ENCODE assay signal across 8 mouse cellular contexts in genomic region chr7:30095551-30096125, GRCm38 (mm10). TPM values are rescaled to one million over a fixed set of nuclear protein-coding genes. Genes with fewer than 3 reads are reported as not detected.
DNase-seq lines count a peak whose midpoint lies in the region; ATAC-seq and TF ChIP-seq lines count a peak whose summit lies in the region.

No protein-coding gene starts in this region.

- peaks cover 22% of the 10 kb centered on the region for H3K4me1 ChIP-seq in heart, embryonic 10.5 days
- H3K4me1 ChIP-seq in ES-E14 (ENCODE audit: control insufficient read depth in 2 of 2, insufficient read depth in 2 of 2, low read length in 2 of 2, poor library complexity in 1 of 2) = peaks cover 2 to 18% of the 10 kb centered on the region in 2 experiments; a peak in 2 of 4 replicates
- H3K4me1 ChIP-seq in forebrain, postnatal 0 days (ENCODE audit: insufficient read depth) = peaks cover 14% of the 10 kb centered on the region
- H3K4me1 ChIP-seq in liver, postnatal 0 days (ENCODE audit: insufficient read depth) = peaks cover 23% of the 10 kb centered on the region

- H3K4me3 ChIP-seq in heart, embryonic 10.5 days = peak overlapping the region; percentile 81
- H3K4me3 ChIP-seq in ES-E14 (ENCODE audit: insufficient read depth in 1 of 2, low read depth in 1 of 2, low read length in 2 of 2, poor library complexity in 1 of 2, severe bottlenecking in 1 of 2) = peak overlapping the region; percentile 77 to 82
- H3K4me3 ChIP-seq in forebrain, postnatal 0 days (ENCODE audit: low read depth, low read length) = peak overlapping the region; percentile 86
- H3K4me3 ChIP-seq in liver, postnatal 0 days (ENCODE audit: low read depth, low read length) = peak overlapping the region; percentile 69

- no peak for DNase-seq in heart, embryonic 10.5 days (ENCODE audit: low spot score)
- DNase-seq in heart, postnatal 14 days = no peak
- no peak for DNase-seq in ES-E14 (ENCODE audit: low read depth, low spot score)
- DNase-seq in forebrain, postnatal 0 days = peak; percentile 35
- DNase-seq in liver, postnatal 0 days = no peak
- no peak for DNase-seq in ovary, adult 18-20 months (ENCODE audit: low spot score)
- DNase-seq in left cerebral cortex, postnatal 14 days (ENCODE audit: low spot score in 2 of 2) = no peak

- intact Hi-C loops in heart, postnatal 14 days (cut with DNase I) = loop anchor here (5.0 kb wide), 1 partner anchor 72 kb away; the partner anchor contains the start of gene Zfp146
- intact Hi-C loops in left cerebral cortex, postnatal 14 days (cut with DNase I) = no loop called here

- H3K4me2 ChIP-seq in forebrain, postnatal 0 days (ENCODE audit: low read depth) = peak overlapping the region; percentile 60
- peak overlapping the region; percentile 79 for H3K4me2 ChIP-seq in liver, postnatal 0 days (ENCODE audit: low read depth, low read length)

- no peak for ATAC-seq in forebrain, postnatal 0 days
- no peak for ATAC-seq in liver, postnatal 0 days
- ATAC-seq in monocyte, adult 5-6 weeks (replicated peaks; ENCODE audit: insufficient number of reproducible peaks, low FRiP score, low TSS enrichment, poor library complexity, severe bottlenecking) = no peak

- no peaks in the 10 kb centered on the region for H3K9me3 ChIP-seq in heart, embryonic 10.5 days
- no peaks in the 10 kb centered on the region for H3K9me3 ChIP-seq in ES-E14 (ENCODE audit: control insufficient read depth, insufficient read depth, low read depth, low read length)
- H3K9me3 ChIP-seq in forebrain, postnatal 0 days (ENCODE audit: low read length) = no peaks in the 10 kb centered on the region
- H3K9me3 ChIP-seq in liver, postnatal 0 days (ENCODE audit: low read length) = no peaks in the 10 kb centered on the region

- no peak for TF ChIP-seq CTCF in forebrain, postnatal 0 days (IDR thresholded peaks at IDR 0.05; ENCODE audit: low read depth)
- TF ChIP-seq CTCF in liver, postnatal 0 days (IDR thresholded peaks at IDR 0.05; ENCODE audit: low read depth) = no peak

- 19% methylated on average over 5 of the region's 5 CpGs for WGBS in heart, embryonic 10.5 days
- under 1% methylated on average over 5 of the region's 5 CpGs for WGBS in forebrain, postnatal 0 days
- WGBS in liver, postnatal 0 days (ENCODE audit: insufficient replicate concordance) = 15% methylated on average over 5 of the region's 5 CpGs

- TF ChIP-seq EP300 in liver, postnatal 0 days (IDR thresholded peaks at IDR 0.05; ENCODE audit: low read depth) = no peak

- peak overlapping the region; percentile 97 for H3K27ac ChIP-seq in heart, embryonic 10.5 days
- H3K27ac ChIP-seq in ES-E14 (ENCODE audit: insufficient read depth, low read depth, low read length, poor library complexity, severe bottlenecking) = no peak overlapping the region; the same call in 1 of the 2 replicates
- H3K27ac ChIP-seq in forebrain, postnatal 0 days (ENCODE audit: low read depth, low read length) = peak overlapping the region; percentile 3
- H3K27ac ChIP-seq in liver, postnatal 0 days (ENCODE audit: low read depth) = peak overlapping the region; percentile 81

- H3K9ac ChIP-seq in ES-E14 (ENCODE audit: insufficient read depth, low read depth, low read length, poor library complexity, severe bottlenecking) = peak overlapping the region; percentile 66; the same call in 1 of the 2 replicates
- H3K9ac ChIP-seq in forebrain, postnatal 0 days = peak overlapping the region; percentile 89
- peak overlapping the region; percentile 66 for H3K9ac ChIP-seq in liver, postnatal 0 days (replicated peaks)

- in situ Hi-C loops in ES-E14 (cut with MboI; ENCODE audit: low sequenced_read_pairs in 2 of 2, unreplicated experiment in 2 of 2) = no loop called here

- no peaks in the 10 kb centered on the region for H3K27me3 ChIP-seq in heart, embryonic 10.5 days (ENCODE audit: insufficient read depth, poor library complexity, severe bottlenecking)
- no peaks in the 10 kb centered on the region for H3K27me3 ChIP-seq in forebrain, postnatal 0 days (ENCODE audit: insufficient read depth, low read length)
- H3K27me3 ChIP-seq in liver, postnatal 0 days (ENCODE audit: insufficient read depth, low read length) = no peaks in the 10 kb centered on the region

- H3K36me3 ChIP-seq in heart, embryonic 10.5 days = peaks cover 33% of the 10 kb centered on the region
- no peaks in the 10 kb centered on the region for H3K36me3 ChIP-seq in ES-E14 (ENCODE audit: control insufficient read depth, insufficient read depth, low read length, poor library complexity, severe bottlenecking)
- H3K36me3 ChIP-seq in forebrain, postnatal 0 days (ENCODE audit: insufficient read depth) = peaks cover 6% of the 10 kb centered on the region; the same call in 1 of the 2 replicates
- no peaks in the 10 kb centered on the region for H3K36me3 ChIP-seq in liver, postnatal 0 days (replicated peaks; ENCODE audit: insufficient read depth, low read length)

TF ChIP-seq in ES-E14, 5 proteins besides CTCF, POLR2A, EP300 and RAD21:
- no peak for TF ChIP-seq CHD2 (IDR thresholded peaks at IDR 0.05; ENCODE audit: low read depth, low read length)
- no peak for TF ChIP-seq ZC3H11A (IDR thresholded peaks at IDR 0.05; ENCODE audit: borderline replicate concordance, low read depth, low read length)
- TF ChIP-seq MAFK (IDR thresholded peaks at IDR 0.05; ENCODE audit: insufficient read depth, low read depth, low read length) = no peak
- no peak for TF ChIP-seq HCFC1 (IDR thresholded peaks at IDR 0.05; ENCODE audit: borderline replicate concordance, insufficient read depth, low read length)

RNA-seq across cellular contexts. Expression of gene Zfp260, which starts 1.1 kb away (rescaled TPM):
- 79.8 and 91.7 TPM in 2 replicates for polyA plus RNA-seq in heart, embryonic 10.5 days (2016; fragmentation: Nextera tagmentation; extraction: Ambion mirVana)
- 10 to 100 TPM; 35.9 to 40.9 TPM for total RNA-seq in heart, postnatal 14 days (2021)
- total RNA-seq in ES-E14 (2012; rRNA removed) = 33.5 and 40.4 TPM in 2 replicates
- 69.8 and 81.0 TPM in 2 replicates for total RNA-seq in forebrain, postnatal 0 days (2014; rRNA removed)
- polyA plus RNA-seq in forebrain, postnatal 0 days (2015; fragmentation: Nextera tagmentation; extraction: Ambion mirVana) = 51.2 and 55.5 TPM in 2 replicates
- polyA plus RNA-seq in liver, postnatal 0 days (2015; fragmentation: Nextera tagmentation; extraction: Ambion mirVana) = 10.1 and 10.7 TPM in 2 replicates
- total RNA-seq in monocyte, adult 5-6 weeks (2017) = 12.9 to 53.8 TPM (median 19.3 TPM) in 3 replicates
- total RNA-seq in left cerebral cortex, postnatal 14 days (2021) = 10 to 100 TPM; 54.8 to 67.7 TPM

RNA-seq across cellular contexts. Expression of gene Zfp566, which starts 5.3 kb away (rescaled TPM):
- polyA plus RNA-seq in heart, embryonic 10.5 days (2016; fragmentation: Nextera tagmentation; extraction: Ambion mirVana) = 7.0 and 10.7 TPM in 2 replicates
- 1 to 10 TPM; 1.5 to 1.8 TPM for total RNA-seq in heart, postnatal 14 days (2021)
- 13.1 and 16.3 TPM in 2 replicates for total RNA-seq in ES-E14 (2012; rRNA removed)
- 3.6 and 5.0 TPM in 2 replicates for total RNA-seq in forebrain, postnatal 0 days (2014; rRNA removed)
- polyA plus RNA-seq in forebrain, postnatal 0 days (2015; fragmentation: Nextera tagmentation; extraction: Ambion mirVana) = 15.6 and 19.6 TPM in 2 replicates
- polyA plus RNA-seq in liver, postnatal 0 days (2015; fragmentation: Nextera tagmentation; extraction: Ambion mirVana) = 1.2 and 1.7 TPM in 2 replicates
- 0.43 to 3.1 TPM in 2 of 3 replicates, not detected in the other for total RNA-seq in monocyte, adult 5-6 weeks (2017)
- total RNA-seq in left cerebral cortex, postnatal 14 days (2021) = 1 to 10 TPM; 5.6 to 6.5 TPM

RNA-seq across cellular contexts. Expression of gene Gm26920, which starts 5.4 kb away (rescaled TPM):
- polyA plus RNA-seq in heart, embryonic 10.5 days (2016; fragmentation: Nextera tagmentation; extraction: Ambion mirVana) = 0.34 and 1.0 TPM in 2 replicates
- total RNA-seq in heart, postnatal 14 days (2021) = not detected
- 0.26 and 0.71 TPM in 2 replicates for total RNA-seq in ES-E14 (2012; rRNA removed)
- total RNA-seq in forebrain, postnatal 0 days (2014; rRNA removed) = 1.0 TPM in 1 of 2 replicates, not detected in the other
- 0.38 and 1.1 TPM in 2 replicates for polyA plus RNA-seq in forebrain, postnatal 0 days (2015; fragmentation: Nextera tagmentation; extraction: Ambion mirVana)
- polyA plus RNA-seq in liver, postnatal 0 days (2015; fragmentation: Nextera tagmentation; extraction: Ambion mirVana) = not detected in 2 replicates
- total RNA-seq in monocyte, adult 5-6 weeks (2017) = not detected in 3 replicates
- under 1 TPM in 1 of 2 experiments, not detected in 1; 0.59 TPM for total RNA-seq in left cerebral cortex, postnatal 14 days (2021)

RNA-seq across cellular contexts. Expression of gene Zfp82, which starts 22.9 kb away (rescaled TPM):
- 4.5 and 5.2 TPM in 2 replicates for polyA plus RNA-seq in heart, embryonic 10.5 days (2016; fragmentation: Nextera tagmentation; extraction: Ambion mirVana)
- 1 to 10 TPM; 2.0 to 2.1 TPM for total RNA-seq in heart, postnatal 14 days (2021)
- total RNA-seq in ES-E14 (2012; rRNA removed) = 5.8 and 7.3 TPM in 2 replicates
- total RNA-seq in forebrain, postnatal 0 days (2014; rRNA removed) = 8.0 and 11.0 TPM in 2 replicates
- 5.9 and 7.3 TPM in 2 replicates for polyA plus RNA-seq in forebrain, postnatal 0 days (2015; fragmentation: Nextera tagmentation; extraction: Ambion mirVana)
- 0.54 and 0.68 TPM in 2 replicates for polyA plus RNA-seq in liver, postnatal 0 days (2015; fragmentation: Nextera tagmentation; extraction: Ambion mirVana)
- total RNA-seq in monocyte, adult 5-6 weeks (2017) = 3.8 to 9.1 TPM (median 4.3 TPM) in 3 replicates
- 1 to 10 TPM; 2.7 to 4.3 TPM for total RNA-seq in left cerebral cortex, postnatal 14 days (2021)

RNA-seq across cellular contexts. Expression of gene Zfp382, which starts 26.1 kb away (rescaled TPM):
- 9.5 and 10.8 TPM in 2 replicates for polyA plus RNA-seq in heart, embryonic 10.5 days (2016; fragmentation: Nextera tagmentation; extraction: Ambion mirVana)
- total RNA-seq in heart, postnatal 14 days (2021) = 1 to 10 TPM; 4.2 to 4.4 TPM
- total RNA-seq in ES-E14 (2012; rRNA removed) = 5.3 and 5.7 TPM in 2 replicates
- total RNA-seq in forebrain, postnatal 0 days (2014; rRNA removed) = 12.3 and 25.3 TPM in 2 replicates
- polyA plus RNA-seq in forebrain, postnatal 0 days (2015; fragmentation: Nextera tagmentation; extraction: Ambion mirVana) = 7.8 and 15.5 TPM in 2 replicates
- polyA plus RNA-seq in liver, postnatal 0 days (2015; fragmentation: Nextera tagmentation; extraction: Ambion mirVana) = 0.54 and 0.75 TPM in 2 replicates
- total RNA-seq in monocyte, adult 5-6 weeks (2017) = 3.6 to 16.7 TPM (median 6.6 TPM) in 3 replicates
- 10 to 100 TPM; 29.8 to 35.3 TPM for total RNA-seq in left cerebral cortex, postnatal 14 days (2021)
